Mouse (Mus musculus) neutrophil, adult 5-6 weeks (primary cell): Measurements from ENCODE around the gene Vill. TPM values are rescaled to one million over a fixed set of nuclear protein-coding genes. Genes with fewer than 3 reads are reported as not detected.

ENCODE experiments used
- ATAC-seq: fragments of 151-379, 151-347 bp; 2 replicates; pipeline ENCODE4 v1.8.0; 2017; ENCODE audit warnings: mild to moderate bottlenecking, moderate TSS enrichment; ENCODE audit not compliant: insufficient number of reproducible peaks, poor library complexity, low FRiP score, severe bottlenecking; ENCODE audit errors: extremely low read depth
- total RNA-seq: library from RNA; stranded (forward); fragments of 200-1000 nt; gene quantifications from 2 replicates; pipeline ENCODE4 v1.2.3, GENCODE M21; 2017

The Vill gene
- total RNA-seq, 1 experiment from 2014 or later, result 22.9 TPM

- ATAC-seq, result no peak
Observed at GRCm38 (mm10) chr9:119070173-119070825, 17.7 kb downstream of the Vill start.

- ATAC-seq, result no peak
Observed at GRCm38 (mm10) chr9:119071786-119072185, 19.2 kb downstream of the Vill start.

GRCm38 (mm10) chr9:119073184-119073895 lies 20.8 kb downstream of the Vill start:
- ATAC-seq, result no peak

- no peak for ATAC-seq
Observed at GRCm38 (mm10) chr9:119075685-119076084, 23.1 kb downstream of the Vill start.

- no peak for ATAC-seq
Observed at GRCm38 (mm10) chr9:119080040-119080675, 27.6 kb downstream of the Vill start.

GRCm38 (mm10) chr9:119082039-119082438 lies 29.5 kb downstream of the Vill start:
- no peak for ATAC-seq

- ATAC-seq, result no peak
Observed at GRCm38 (mm10) chr9:119082656-119083430, 30.3 kb downstream of the Vill start.

GRCm38 (mm10) chr9:119083966-119084365 lies 31.4 kb downstream of the Vill start:
- no peak for ATAC-seq

- ATAC-seq, result no peak
Observed at GRCm38 (mm10) chr9:119086451-119086850, 33.9 kb downstream of the Vill start.

- ATAC-seq, result no peak
Observed at GRCm38 (mm10) chr9:119087309-119087708, 34.7 kb downstream of the Vill start.

GRCm38 (mm10) chr9:119088148-119088801 lies 35.7 kb downstream of the Vill start:
- peak; percentile 35 for ATAC-seq

- ATAC-seq, result no peak
Observed at GRCm38 (mm10) chr9:119089437-119089836, 36.9 kb downstream of the Vill start.

- no peak for ATAC-seq
Observed at GRCm38 (mm10) chr9:119090462-119090861, 37.9 kb downstream of the Vill start.

- ATAC-seq, result no peak
Observed at GRCm38 (mm10) chr9:119091581-119092310, 39.2 kb downstream of the Vill start.

GRCm38 (mm10) chr9:119092473-119093418 lies 40.2 kb downstream of the Vill start:
- no peak for ATAC-seq

GRCm38 (mm10) chr9:119093419-119094295 lies 41.1 kb downstream of the Vill start, which contains the start of gene Plcd1:
Gene Plcd1 (minus strand): TSS chr9:119093502.
- no peak for ATAC-seq
